Mouse (Mus musculus) common myeloid progenitor, adult 5-6 weeks (primary cell): ENCODE data around the gene Gprc6a. TPM values are rescaled to one million over a fixed set of nuclear protein-coding genes. Genes with fewer than 3 reads are reported as not detected.
A peak's percentile ranks its signal among the peaks of the same experiment; 100 is the strongest.

ENCODE experiments used
- ATAC-seq: replicated peaks from 2 replicates; pipeline ENCODE4 v1.8.0; 2016; ENCODE audit warnings: low read depth, mild to moderate bottlenecking, moderate TSS enrichment, inconsistent platforms; ENCODE audit not compliant: poor library complexity, severe bottlenecking
- total RNA-seq: library from RNA; stranded (forward); fragments of 200-1000, 187-1606 nt; gene quantifications from 2 replicates; pipeline ENCODE4 v1.2.3, GENCODE M21; 2017

Gprc6a gene
- total RNA-seq, result not detected in 2 replicates

- no peak for ATAC-seq
Measured at GRCm38 (mm10) chr10:51631411-51632136, at the start of gene Gprc6a. Gprc6a (minus strand) TSS chr10:51631461.

GRCm38 (mm10) chr10:51678251-51678639 is 47.0 kb upstream of the Gprc6a start:
- ATAC-seq, result 0 out of 2 replicates have a peak, but pooled peaks have one; percentile 11

- peak; percentile 47 for ATAC-seq
Measured at GRCm38 (mm10) chr10:51677548-51678250, 46.4 kb upstream of the Gprc6a start, which contains the start of gene Rfx6. Rfx6 (plus strand) TSS chr10:51677756.

GRCm38 (mm10) chr10:51672082-51672779 is 41.0 kb upstream of the Gprc6a start:
- no peak for ATAC-seq

GRCm38 (mm10) chr10:51671583-51671982 is 40.3 kb upstream of the Gprc6a start:
- no peak for ATAC-seq

GRCm38 (mm10) chr10:51669334-51669733 is 38.1 kb upstream of the Gprc6a start:
- ATAC-seq, result 0 out of 2 replicates have a peak, but pooled peaks have one; percentile 60

GRCm38 (mm10) chr10:51657324-51657723 is 26.1 kb upstream of the Gprc6a start:
- ATAC-seq, result 0 out of 2 replicates have a peak, but pooled peaks have one; percentile 32

GRCm38 (mm10) chr10:51649506-51650221 is 18.4 kb upstream of the Gprc6a start:
- no peak for ATAC-seq

GRCm38 (mm10) chr10:51621193-51621592 is 10.1 kb downstream of the Gprc6a start:
- ATAC-seq, result no peak

GRCm38 (mm10) chr10:51620126-51620525 is 11.1 kb downstream of the Gprc6a start:
- ATAC-seq, result no peak

GRCm38 (mm10) chr10:51618538-51618937 is 12.7 kb downstream of the Gprc6a start:
- no peak for ATAC-seq

GRCm38 (mm10) chr10:51614826-51615590 is 16.3 kb downstream of the Gprc6a start:
- ATAC-seq, result no peak

- ATAC-seq, result no peak
Measured at GRCm38 (mm10) chr10:51613421-51613820, 17.8 kb downstream of the Gprc6a start.

GRCm38 (mm10) chr10:51611969-51612682 is 19.1 kb downstream of the Gprc6a start:
- ATAC-seq, result no peak

GRCm38 (mm10) chr10:51609741-51610425 is 21.4 kb downstream of the Gprc6a start:
- no peak for ATAC-seq

- peak; percentile 74 for ATAC-seq
Measured at GRCm38 (mm10) chr10:51596928-51597635, 34.2 kb downstream of the Gprc6a start.
